Mouse (Mus musculus): ENCODE data around the gene Fat3. TPM values are rescaled to one million over a fixed set of nuclear protein-coding genes. Genes with fewer than 3 reads are reported as not detected.

The Fat3 gene
- total RNA-seq, 4 experiments from 2014 or later = 62.3 to 84.8 (median 70.5) TPM

- DNase-seq (ENCODE audit: low spot score in 2 of 2) = no peak
Measured at GRCm38 (mm10) chr9:16256577-16257207, 244.4 kb downstream of the Fat3 start.

- no peak for DNase-seq (ENCODE audit: low spot score in 2 of 2)
Measured at GRCm38 (mm10) chr9:16246741-16247140, 254.3 kb downstream of the Fat3 start.

- no peak for DNase-seq (ENCODE audit: low spot score in 2 of 2)
Measured at GRCm38 (mm10) chr9:16231575-16231974, 269.5 kb downstream of the Fat3 start.

GRCm38 (mm10) chr9:16228919-16229318 lies 272.2 kb downstream of the Fat3 start:
- DNase-seq (ENCODE audit: low spot score in 2 of 2) = no peak

GRCm38 (mm10) chr9:16227398-16227797 lies 273.7 kb downstream of the Fat3 start:
- no peak for DNase-seq (ENCODE audit: low spot score in 2 of 2)

- no peak for DNase-seq (ENCODE audit: low spot score in 2 of 2)
Measured at GRCm38 (mm10) chr9:16226545-16226944, 274.5 kb downstream of the Fat3 start.

GRCm38 (mm10) chr9:16221885-16222284 lies 279.2 kb downstream of the Fat3 start:
- peak in 1 of 2 experiments; percentile 28 for DNase-seq (ENCODE audit: low spot score in 2 of 2)

- no peak for DNase-seq (ENCODE audit: low spot score in 2 of 2)
Measured at GRCm38 (mm10) chr9:16216235-16216634, 284.9 kb downstream of the Fat3 start.

- peak in 1 of 2 experiments; percentile 38 for DNase-seq (ENCODE audit: low spot score in 2 of 2)
Measured at GRCm38 (mm10) chr9:16214731-16215681, 286.1 kb downstream of the Fat3 start.

- no peak for DNase-seq (ENCODE audit: low spot score in 2 of 2)
Measured at GRCm38 (mm10) chr9:16213324-16213723, 287.8 kb downstream of the Fat3 start.

GRCm38 (mm10) chr9:16212628-16213027 lies 288.5 kb downstream of the Fat3 start:
- no peak for DNase-seq (ENCODE audit: low spot score in 2 of 2)

GRCm38 (mm10) chr9:16212163-16212562 lies 288.9 kb downstream of the Fat3 start:
- no peak for DNase-seq (ENCODE audit: low spot score in 2 of 2)

- no peak for DNase-seq (ENCODE audit: low spot score in 2 of 2)
Measured at GRCm38 (mm10) chr9:16211468-16211867, 289.6 kb downstream of the Fat3 start.

GRCm38 (mm10) chr9:16202296-16202695 lies 298.8 kb downstream of the Fat3 start:
- DNase-seq (ENCODE audit: low spot score in 2 of 2) = peak in 1 of 2 experiments; percentile 34

- DNase-seq (ENCODE audit: low spot score in 2 of 2) = peak in 1 of 2 experiments; percentile 14
Measured at GRCm38 (mm10) chr9:16200948-16201347, 300.1 kb downstream of the Fat3 start.

GRCm38 (mm10) chr9:16186461-16186860 lies 314.6 kb downstream of the Fat3 start:
- no peak for DNase-seq (ENCODE audit: low spot score in 2 of 2)

GRCm38 (mm10) chr9:16169238-16169637 lies 331.8 kb downstream of the Fat3 start:
- DNase-seq (ENCODE audit: low spot score in 2 of 2) = no peak

- DNase-seq (ENCODE audit: low spot score in 2 of 2) = no peak
Measured at GRCm38 (mm10) chr9:16168051-16168450, 333.0 kb downstream of the Fat3 start.

GRCm38 (mm10) chr9:16159366-16159765 lies 341.7 kb downstream of the Fat3 start:
- DNase-seq (ENCODE audit: low spot score in 2 of 2) = no peak

- no peak for DNase-seq (ENCODE audit: low spot score in 2 of 2)
Measured at GRCm38 (mm10) chr9:16153580-16153930, 347.5 kb downstream of the Fat3 start.

GRCm38 (mm10) chr9:16152756-16153579 lies 348.1 kb downstream of the Fat3 start:
- DNase-seq (ENCODE audit: low spot score in 2 of 2) = no peak

- no peak for DNase-seq (ENCODE audit: low spot score in 2 of 2)
Measured at GRCm38 (mm10) chr9:16150046-16150445, 351.0 kb downstream of the Fat3 start.

All from left cerebral cortex, adult 8-10 months (tissue).